Mouse (Mus musculus): ENCODE results near the gene 4930503B20Rik. TPM values are rescaled to one million over a fixed set of nuclear protein-coding genes. Genes with fewer than 3 reads are reported as not detected.

4930503B20Rik gene
- 0.12 TPM in 1 of 2 replicates, not detected in the other for polyA plus RNA-seq (2012; rRNA removed)

GRCm38 (mm10) chr3:146651217-146651616 is at the start of gene 4930503B20Rik:
Gene 4930503B20Rik, minus strand, starts transcription at chr3:146651317.

DNA sequence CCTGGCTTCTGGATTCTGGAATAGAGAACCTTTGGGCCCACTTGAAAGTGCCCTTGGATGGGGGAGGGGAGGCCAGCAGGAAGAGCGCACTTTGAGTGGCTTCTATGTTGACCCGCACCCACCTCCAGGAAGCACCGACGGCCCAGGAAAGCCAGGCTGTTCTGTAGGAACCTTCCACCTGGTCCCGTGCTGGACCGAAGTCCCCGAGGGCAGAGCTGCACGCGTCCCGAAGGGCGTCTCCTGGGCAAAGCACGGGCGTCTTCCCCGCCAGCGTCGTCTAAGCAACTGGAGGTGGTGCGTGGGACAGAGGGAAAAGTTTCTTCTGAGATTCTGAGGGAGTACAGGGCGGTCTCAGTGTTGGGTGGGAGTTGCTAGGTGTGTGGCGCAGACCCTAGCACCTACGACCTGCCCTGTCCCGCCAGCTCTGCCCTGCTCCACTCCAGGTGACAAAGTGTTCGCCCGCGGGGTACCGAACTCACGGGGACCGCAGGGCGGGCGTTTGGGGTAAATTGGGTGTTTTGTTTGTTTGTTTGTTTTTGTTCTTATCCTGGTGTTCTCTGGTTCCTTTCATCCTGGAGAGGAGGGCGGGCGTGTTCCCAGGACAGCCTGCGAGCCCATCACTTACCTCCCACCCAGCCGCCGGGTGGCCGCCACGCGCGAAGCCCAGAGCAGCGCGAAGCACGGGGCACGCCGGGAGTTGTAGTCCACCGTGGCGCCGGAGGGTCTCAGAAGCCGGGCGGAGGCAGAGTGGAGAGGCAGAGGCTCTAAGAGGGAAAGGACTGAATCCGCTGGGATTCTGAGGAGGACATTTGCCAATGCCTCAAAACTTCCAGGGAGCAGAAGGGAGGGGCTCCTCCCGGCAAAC is 33.9 kb upstream of the 4930503B20Rik start, which contains the start of gene Samd13:
Gene Samd13 (minus strand): TSS at position 782 of the 865 bp plus-strand sequence.

GRCm38 (mm10) chr3:146615496-146615895 is 35.6 kb downstream of the 4930503B20Rik start, which contains the start of gene Dnase2b:
Gene Dnase2b, minus strand, starts transcription at chr3:146615596.

Other genes starting within 250 kb of the 4930503B20Rik start
- 17.2 and 22.1 TPM in 2 replicates for gene Ssx2ip, start 246.7 kb downstream of the 4930503B20Rik start, polyA plus RNA-seq (2012; rRNA removed)
- gene Ctbs, start 201.5 kb downstream of the 4930503B20Rik start, polyA plus RNA-seq (2012; rRNA removed) = 2.1 and 4.1 TPM in 2 replicates
- 9.0 and 11.3 TPM in 2 replicates for gene Spata1, start 151.6 kb downstream of the 4930503B20Rik start, polyA plus RNA-seq (2012; rRNA removed)
- 203 and 429 TPM in 2 replicates for gene Gng5, start 151.5 kb downstream of the 4930503B20Rik start, polyA plus RNA-seq (2012; rRNA removed)
- gene Rpf1, start 129.9 kb downstream of the 4930503B20Rik start, polyA plus RNA-seq (2012; rRNA removed) = 55.2 and 63.2 TPM in 2 replicates
- 0.16 TPM in 1 of 2 replicates, not detected in the other for gene Uox, start 80.9 kb downstream of the 4930503B20Rik start, polyA plus RNA-seq (2012; rRNA removed)
- gene Dnase2b, start 35.7 kb downstream of the 4930503B20Rik start, polyA plus RNA-seq (2012; rRNA removed) = 0.05 TPM in 1 of 2 replicates, not detected in the other
- gene Samd13, start 34.3 kb upstream of the 4930503B20Rik start, polyA plus RNA-seq (2012; rRNA removed) = 0.26 and 0.42 TPM in 2 replicates
- 34.6 and 48.9 TPM in 2 replicates for gene Prkacb, start 161.7 kb upstream of the 4930503B20Rik start, polyA plus RNA-seq (2012; rRNA removed)
- 4.6 and 6.6 TPM in 2 replicates for gene Ttll7, start 201.1 kb upstream of the 4930503B20Rik start, polyA plus RNA-seq (2012; rRNA removed)

Measured in central nervous system, embryonic 11.5 days (tissue).